Mouse (Mus musculus) kidney, postnatal 0 days (tissue): ENCODE measurements around the gene Gpr3. TPM values are rescaled to one million over a fixed set of nuclear protein-coding genes. Genes with fewer than 3 reads are reported as not detected.

Experiments
- ATAC-seq: fragments of 200-750 bp; cut with Nextera tagmentation; replicated peaks from 2 replicates; pipeline ENCODE4 v1.8.0; 2017; ENCODE audit warnings: low read depth, moderate number of reproducible peaks, moderate TSS enrichment, moderate library complexity; ENCODE audit not compliant: low FRiP score
- DNase-seq: peaks from one replicate; pipeline ENCODE4 v3.0.0-alpha.2; 2016; ENCODE audit warnings: low spot score
- H3K27ac ChIP-seq: fragments of 300-500 bp; sonication (generic); 2 replicates; pipeline ENCODE4 v1.5.1; 2014; ENCODE audit warnings: mild to moderate bottlenecking
- H3K27me3 ChIP-seq: fragments of 300-500 bp; sonication (generic); 2 replicates; pipeline ENCODE4 v1.6.1; 2014; ENCODE audit warnings: low read length, mixed read lengths; ENCODE audit not compliant: insufficient read depth
- H3K36me3 ChIP-seq: fragments of 300-500 bp; sonication (generic); 2 replicates; pipeline ENCODE4 v1.6.1; 2014; ENCODE audit warnings: low read length, mixed read lengths; ENCODE audit not compliant: insufficient read depth
- H3K4me1 ChIP-seq: fragments of 300-500 bp; sonication (generic); replicated peaks from 2 replicates; pipeline ENCODE4 v1.6.1; 2014; ENCODE audit warnings: antibody characterized with exemption, low read length, mixed read lengths; ENCODE audit not compliant: insufficient read depth
- H3K4me2 ChIP-seq: fragments of 300-500 bp; sonication (generic); 2 replicates; pipeline ENCODE4 v1.6.1; 2014; ENCODE audit warnings: mild to moderate bottlenecking, low read length, moderate library complexity, mixed read lengths
- H3K4me3 ChIP-seq: fragments of 300-500 bp; sonication (generic); replicated peaks from 2 replicates; pipeline ENCODE4 v1.5.1; 2014; ENCODE audit warnings: low read depth, low read length
- H3K9ac ChIP-seq: fragments of 300-500 bp; sonication (generic); 2 replicates; pipeline ENCODE4 v1.6.1; 2014; ENCODE audit warnings: low read depth, low read length
- H3K9me3 ChIP-seq: fragments of 300-500 bp; sonication (generic); replicated peaks from 2 replicates; pipeline ENCODE4 v1.6.1; 2016; ENCODE audit warnings: low read length, inconsistent platforms, mixed read lengths
- CTCF ChIP-seq: IDR thresholded peaks from 2 replicates; pipeline ENCODE4 v1.5.1; 2016; ENCODE audit warnings: antibody characterized with exemption, low read depth, mild to moderate bottlenecking, moderate library complexity
- WGBS: fragments of 180-500 bp; shearing (Covaris S2); extraction: QIAGEN DNeasy Blood & Tissue Kit; methylation state at CpG from one replicate; pipeline ENCODE4 v1.1.7; 2014; 5-methylcytosine and 5-hydroxymethylcytosine counted together
- polyA plus RNA-seq: library from polyadenylated mRNA; unstranded; fragments of >200 nt; fragmentation: Nextera tagmentation; extraction: Ambion mirVana; gene quantifications from 2 replicates; pipeline ENCODE4 v1.2.1, GENCODE M21; 2015

Gpr3 gene
- polyA plus RNA-seq, 1 experiment from 2014 or later, result 0.54 TPM

DNA sequence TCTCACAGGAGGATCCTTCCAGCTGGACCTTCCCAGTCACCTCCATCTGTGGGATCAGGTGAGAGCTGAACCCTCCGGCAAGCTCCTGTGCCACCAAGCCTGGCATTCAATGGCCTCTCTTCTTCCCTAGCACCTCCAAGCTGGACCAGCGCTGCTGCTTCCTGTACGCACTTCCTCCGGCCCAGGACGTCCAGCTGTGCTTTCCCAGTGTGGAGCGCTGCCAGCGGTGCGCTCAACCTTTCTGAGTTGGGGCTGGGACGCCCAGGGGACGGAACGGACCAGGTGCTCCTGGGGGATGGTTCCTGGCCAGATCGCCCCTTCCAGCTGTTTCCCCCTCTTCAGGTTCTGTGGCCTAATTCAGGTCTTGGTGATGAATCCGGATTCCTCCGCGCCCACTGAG, 34.7 kb upstream of the Gpr3 start:
- Histone ChIP-seq H3K9ac (no peak overlapping the region), H3K4me2 (no peak overlapping the region), H3K27ac (no peak overlapping the region), H3K36me3 (no peaks in the 10 kb centered on the region), H3K9me3 (no peaks in the 10 kb centered on the region), H3K4me3 (no peak overlapping the region), H3K4me1 (peaks cover 9% of the 10 kb centered on the region; the same call in 1 of the 2 replicates), H3K27me3 (0 out of 2 replicates have a peak, but pooled peaks cover 4% of the 10 kb centered on the region)
- ATAC-seq (no peak), DNase-seq (peak; percentile 40)
- TF ChIP-seq CTCF, result no peak
- WGBS, result 24% methylated on average over 15 of the region's 15 CpGs

DNA sequence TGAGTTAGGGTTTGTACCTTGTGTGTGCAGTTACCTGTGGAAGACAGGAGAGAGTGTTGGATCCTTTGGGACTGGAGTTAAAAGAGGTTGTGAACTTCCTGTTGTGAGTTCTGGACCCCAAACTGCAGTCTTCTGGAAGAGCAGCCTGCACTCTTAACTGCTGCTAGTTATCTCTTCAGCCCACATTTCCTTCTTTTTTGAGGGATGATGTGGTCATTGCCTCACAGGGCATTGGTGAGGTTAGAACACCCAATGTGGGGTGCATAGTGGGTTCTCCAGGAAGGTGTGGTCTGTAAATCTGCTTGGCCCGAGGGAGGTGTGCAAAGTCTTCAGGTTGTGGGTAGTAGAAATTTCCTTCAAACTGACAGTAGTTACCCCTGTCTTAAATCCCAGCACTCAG, 32.0 kb upstream of the Gpr3 start:
- 88% methylated on average over 1 of the region's 1 CpGs for WGBS
- DNase-seq (no peak), ATAC-seq (no peak)
- Histone ChIP-seq H3K4me2 (no peak overlapping the region), H3K9ac (no peak overlapping the region), H3K27ac (no peak overlapping the region), H3K9me3 (no peaks in the 10 kb centered on the region), H3K27me3 (0 out of 2 replicates have a peak, but pooled peaks cover 4% of the 10 kb centered on the region), H3K36me3 (no peaks in the 10 kb centered on the region), H3K4me1 (0 out of 2 replicates have a peak, but pooled peaks cover 9% of the 10 kb centered on the region), H3K4me3 (no peak overlapping the region)
- TF ChIP-seq CTCF, result no peak

DNA sequence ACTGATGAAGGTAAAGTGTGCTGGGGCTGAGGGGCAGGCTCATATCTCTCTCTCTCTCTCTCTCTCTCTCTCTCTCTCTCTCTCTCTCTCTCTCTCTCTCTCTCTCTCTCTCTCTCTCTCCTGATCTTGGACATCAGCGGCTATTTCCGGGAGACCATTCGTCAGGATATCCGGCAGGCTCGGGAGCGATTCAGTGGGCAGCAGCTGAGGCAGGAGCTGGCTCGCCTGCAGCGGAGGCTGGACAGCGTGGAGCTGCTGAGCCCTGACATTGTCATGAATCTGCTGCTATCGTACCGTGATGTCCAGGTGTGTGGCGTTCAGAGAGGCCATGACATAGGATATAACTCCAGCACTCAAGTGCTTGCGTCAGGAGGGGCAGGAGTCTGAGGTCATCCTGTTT, 31.2 kb upstream of the Gpr3 start:
- Histone ChIP-seq H3K4me3 (no peak overlapping the region), H3K4me2 (no peak overlapping the region), H3K36me3 (no peaks in the 10 kb centered on the region), H3K9ac (no peak overlapping the region), H3K4me1 (0 out of 2 replicates have a peak, but pooled peaks cover 9% of the 10 kb centered on the region), H3K27me3 (0 out of 2 replicates have a peak, but pooled peaks cover 4% of the 10 kb centered on the region), H3K27ac (no peak overlapping the region), H3K9me3 (no peaks in the 10 kb centered on the region)
- no peak for DNase-seq
- no peak for ATAC-seq
- WGBS, result 16% methylated on average over 13 of the region's 13 CpGs
- TF ChIP-seq CTCF, result no peak

DNA sequence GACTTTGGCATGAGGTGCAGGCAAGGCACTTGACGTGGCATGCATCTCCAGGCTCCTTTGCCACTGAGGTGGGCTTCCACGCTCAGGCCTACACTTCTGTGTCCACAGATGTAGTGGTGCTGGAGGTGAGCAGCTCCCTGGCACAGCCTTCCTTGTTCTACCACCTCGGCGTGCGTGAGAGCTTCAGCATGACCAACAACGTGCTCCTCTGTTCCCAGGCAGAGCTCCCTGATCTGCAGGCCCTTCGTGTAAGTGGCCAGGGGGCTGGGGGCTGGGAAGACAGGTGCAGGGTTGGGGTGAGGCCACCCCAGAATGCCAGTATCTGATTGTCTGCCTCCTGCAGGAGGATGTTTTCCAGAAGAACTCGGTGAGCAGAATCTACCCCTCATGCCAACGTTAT, 30.4 kb upstream of the Gpr3 start:
- WGBS, result 70% methylated on average over 9 of the region's 9 CpGs
- no peak for TF ChIP-seq CTCF
- Histone ChIP-seq H3K27me3 (0 out of 2 replicates have a peak, but pooled peaks cover 4% of the 10 kb centered on the region), H3K36me3 (no peaks in the 10 kb centered on the region), H3K9ac (no peak overlapping the region), H3K4me2 (no peak overlapping the region), H3K4me1 (0 out of 2 replicates have a peak, but pooled peaks cover 9% of the 10 kb centered on the region), H3K27ac (no peak overlapping the region), H3K9me3 (no peaks in the 10 kb centered on the region), H3K4me3 (no peak overlapping the region)
- ATAC-seq, result no peak
- DNase-seq, result no peak

DNA sequence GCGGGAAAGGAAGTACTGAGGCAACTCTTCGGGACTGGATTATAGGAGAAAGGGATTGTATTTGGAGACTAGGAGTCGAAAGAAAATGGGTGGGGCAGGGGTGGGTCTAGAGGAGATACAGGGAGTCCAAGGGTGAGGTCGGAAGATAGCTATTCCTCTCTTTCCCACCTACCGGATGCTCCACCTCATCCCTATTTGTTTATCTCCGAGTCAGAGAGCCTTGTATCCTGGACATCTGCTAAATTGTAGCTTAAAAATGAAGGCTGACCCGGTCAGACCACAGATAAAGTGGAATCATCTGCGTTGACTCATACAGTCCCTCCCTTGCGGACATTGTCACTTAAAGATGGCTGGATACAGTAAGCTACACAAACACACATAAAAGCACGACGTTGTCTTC, 29.6 kb upstream of the Gpr3 start:
- Histone ChIP-seq H3K9ac (peak overlapping the region; percentile 5; the same call in 1 of the 2 replicates), H3K4me2 (peak overlapping the region; percentile 93), H3K4me3 (peak overlapping the region; percentile 54; the same call in 1 of the 2 replicates), H3K9me3 (no peaks in the 10 kb centered on the region), H3K4me1 (0 out of 2 replicates have a peak, but pooled peaks cover 9% of the 10 kb centered on the region), H3K27me3 (0 out of 2 replicates have a peak, but pooled peaks cover 4% of the 10 kb centered on the region), H3K36me3 (no peaks in the 10 kb centered on the region), H3K27ac (0 out of 2 replicates have a peak overlapping the region, but pooled peaks have one; percentile 88)
- 35% methylated on average over 11 of the region's 11 CpGs for WGBS
- no peak for TF ChIP-seq CTCF
- DNase-seq (no peak), ATAC-seq (no peak)

DNA sequence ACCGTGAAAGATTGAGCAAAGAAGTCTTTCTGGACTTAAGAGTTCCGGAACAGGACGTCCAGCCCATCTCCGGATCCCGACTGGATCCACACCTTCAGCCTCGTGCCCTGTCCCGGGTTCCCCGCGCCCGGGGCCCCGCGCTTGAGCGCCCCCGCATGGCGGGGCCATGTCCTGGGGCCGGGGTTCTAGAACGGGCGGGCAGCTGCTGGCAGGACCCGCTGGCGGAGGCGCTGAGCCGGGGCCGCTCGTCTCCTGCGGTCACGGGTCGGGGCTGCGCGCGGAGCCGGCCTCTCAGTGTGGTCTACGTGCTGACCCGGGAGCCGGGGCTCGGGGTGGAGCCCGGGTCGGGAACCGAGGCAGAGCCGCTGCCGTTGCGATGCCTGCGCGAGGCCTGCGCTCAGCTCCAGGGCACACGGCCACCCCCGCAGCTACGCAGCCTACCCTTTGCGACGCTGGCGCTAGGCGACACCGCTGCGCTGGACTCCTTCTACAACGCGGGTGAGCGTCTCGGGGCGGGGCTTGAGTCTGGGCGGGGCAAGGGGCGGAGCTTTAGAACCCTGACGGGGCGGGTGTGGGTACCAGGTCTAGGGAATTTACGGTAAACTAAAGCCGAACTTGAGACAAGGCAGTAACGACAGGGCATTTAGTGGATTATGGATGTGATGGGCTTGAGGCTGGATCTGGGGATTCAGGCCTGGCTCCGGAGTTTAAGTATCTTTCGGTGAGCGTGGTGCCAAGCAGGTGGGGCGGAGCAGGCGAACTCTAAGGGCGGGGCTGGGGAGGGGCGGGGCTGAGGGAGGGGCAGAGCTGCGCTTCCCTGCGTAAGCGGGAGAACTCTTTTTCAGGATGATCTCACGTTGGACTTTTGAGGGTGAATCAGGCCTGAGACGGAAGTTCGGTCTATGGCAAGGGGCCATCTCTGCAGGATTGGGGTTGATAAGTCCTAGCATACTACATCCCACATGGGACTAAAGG, 28.9 kb upstream of the Gpr3 start:
- peak overlapping the region; percentile 88 for H3K27ac ChIP-seq
- ATAC-seq, result peak; percentile 89
- 0 out of 2 replicates have a peak, but pooled peaks cover 9% of the 10 kb centered on the region for H3K4me1 ChIP-seq
- H3K36me3 ChIP-seq, result no peaks in the 10 kb centered on the region
- peak; percentile 91 for DNase-seq
- H3K9ac ChIP-seq, result peak overlapping the region; percentile 64
- peak overlapping the region; percentile 54 for H3K4me3 ChIP-seq
- H3K9me3 ChIP-seq, result no peaks in the 10 kb centered on the region
- TF ChIP-seq CTCF, result peak; percentile 39
- WGBS, result under 1% methylated on average over 73 of the region's 78 CpGs
- 0 out of 2 replicates have a peak, but pooled peaks cover 4% of the 10 kb centered on the region for H3K27me3 ChIP-seq
- H3K4me2 ChIP-seq, result peak overlapping the region; percentile 93
